Mouse (Mus musculus) spleen, adult 18-20 months (tissue): ENCODE measurements around the gene 4930451I11Rik.
A peak's percentile ranks its signal among the peaks of the same experiment; 100 is the strongest.

ENCODE experiments used
- DNase-seq, 2 experiments: peaks; one replicate each; pipeline ENCODE4 v3.0.0; 2022; ENCODE audit warnings: mixed read lengths in 2 of 2

The 4930451I11Rik gene

GRCm38 (mm10) chr7:126832036-126832598, 678 bp upstream of the 4930451I11Rik start:
- DNase-seq = peak; percentile 52 to 75

GRCm38 (mm10) chr7:126825952-126826351, 5.5 kb downstream of the 4930451I11Rik start:
- no peak for DNase-seq

- no peak for DNase-seq
Observed at GRCm38 (mm10) chr7:126825403-126825802, 6.0 kb downstream of the 4930451I11Rik start.

- no peak for DNase-seq
Observed at GRCm38 (mm10) chr7:126823940-126824339, 7.5 kb downstream of the 4930451I11Rik start.

- no peak for DNase-seq
Observed at GRCm38 (mm10) chr7:126823202-126823711, 8.2 kb downstream of the 4930451I11Rik start.

GRCm38 (mm10) chr7:126822741-126823140, 8.7 kb downstream of the 4930451I11Rik start:
- no peak for DNase-seq

GRCm38 (mm10) chr7:126821835-126822511, 9.5 kb downstream of the 4930451I11Rik start:
- DNase-seq = peak; percentile 55 to 80

GRCm38 (mm10) chr7:126818818-126819217, 12.6 kb downstream of the 4930451I11Rik start:
- DNase-seq = no peak

- DNase-seq = no peak
Observed at GRCm38 (mm10) chr7:126817595-126817994, 13.8 kb downstream of the 4930451I11Rik start.

GRCm38 (mm10) chr7:126816494-126816893, 14.9 kb downstream of the 4930451I11Rik start:
- DNase-seq = no peak

- DNase-seq = no peak
Observed at GRCm38 (mm10) chr7:126815726-126816222, 15.7 kb downstream of the 4930451I11Rik start.

GRCm38 (mm10) chr7:126809723-126810369, 21.6 kb downstream of the 4930451I11Rik start:
- DNase-seq = no peak

GRCm38 (mm10) chr7:126808703-126809455, 22.6 kb downstream of the 4930451I11Rik start:
- peak; percentile 34 to 51 for DNase-seq

GRCm38 (mm10) chr7:126807405-126807804, 24.0 kb downstream of the 4930451I11Rik start:
- DNase-seq = no peak

GRCm38 (mm10) chr7:126806956-126807355, 24.5 kb downstream of the 4930451I11Rik start:
- DNase-seq = no peak

- no peak for DNase-seq
Observed at GRCm38 (mm10) chr7:126803751-126804150, 27.7 kb downstream of the 4930451I11Rik start.

- DNase-seq = no peak
Observed at GRCm38 (mm10) chr7:126803181-126803580, 28.3 kb downstream of the 4930451I11Rik start.

GRCm38 (mm10) chr7:126802134-126802889, 29.1 kb downstream of the 4930451I11Rik start:
- DNase-seq = no peak

- no peak for DNase-seq
Observed at GRCm38 (mm10) chr7:126801057-126801422, 30.4 kb downstream of the 4930451I11Rik start.

GRCm38 (mm10) chr7:126800269-126801056, 31.0 kb downstream of the 4930451I11Rik start:
- DNase-seq = no peak
